Mouse (Mus musculus): ENCODE measurements around the gene N4bp2.

DNA sequence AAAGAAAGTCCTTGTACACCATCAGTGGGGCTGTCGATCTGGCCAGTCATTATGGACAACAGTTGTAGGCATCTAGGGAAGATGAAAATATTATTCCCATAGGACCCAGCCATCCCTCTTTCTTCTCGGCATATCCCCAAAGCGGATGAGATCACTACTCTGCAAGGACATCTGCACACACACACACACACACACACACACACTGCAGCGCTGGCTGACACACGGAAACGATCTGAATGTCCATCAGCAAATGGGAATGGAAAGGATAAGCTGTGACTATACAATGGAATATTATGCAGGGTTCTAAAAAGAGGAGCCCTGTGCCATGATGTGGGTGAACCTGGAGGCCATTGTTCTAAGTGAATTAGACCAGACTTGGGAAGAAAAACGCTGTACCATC is 84.3 kb downstream of the N4bp2 start:
- TF ChIP-seq CTCF (IDR thresholded peaks at IDR 0.05; ENCODE audit: control insufficient read depth, insufficient read depth, low read length) = no peak
- no peak for TF ChIP-seq POLR2A (IDR thresholded peaks at IDR 0.05; ENCODE audit: borderline replicate concordance, control insufficient read depth, low read depth, low read length)

Data from bone marrow, adult 2 months (tissue).